ENCODE assay signal across 15 mouse cellular contexts in the genomic region with DNA sequence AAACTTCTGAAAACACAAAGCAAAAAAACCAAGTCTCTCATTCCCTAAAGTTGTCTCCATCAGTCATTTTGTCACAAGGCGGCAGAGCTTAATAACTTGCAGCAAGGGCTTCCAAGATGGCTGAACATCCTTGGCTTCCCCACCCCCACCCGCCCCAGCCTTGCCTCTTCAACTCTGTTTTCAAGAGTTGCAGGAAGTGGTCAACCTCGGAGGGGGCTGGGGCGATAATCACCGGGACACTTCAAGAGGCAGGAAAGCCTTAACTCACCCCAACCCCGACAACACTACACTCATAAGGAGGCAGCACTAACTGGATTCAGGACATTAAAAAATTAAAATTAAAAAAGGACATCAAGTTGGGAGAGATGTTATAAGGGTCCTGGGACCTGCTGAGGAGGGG.
A peak's percentile ranks its signal among the peaks of the same experiment; 100 is the strongest.
DNase-seq lines count a peak whose midpoint lies in the region; ATAC-seq and TF ChIP-seq lines count a peak whose summit lies in the region.
"Had no signal": no experiment of that assay in that cellular context is flagged by ENCODE, and none has a peak within 500 bp of the region (broad histone marks: within the 10 kb centered on the region; RNA-seq: fewer than 3 reads in every experiment).

No protein-coding gene starts in this region.

- peak; percentile 36 for DNase-seq in lung, postnatal 25 days (ENCODE audit: low spot score)
- DNase-seq in lung, postnatal 14 days = no peak
- peak; percentile 55 for DNase-seq in induced T-regulatory cell, adult 2 months (ENCODE audit: low read depth)
- DNase-seq in natural killer cell, adult 2 months (ENCODE audit: low spot score in 2 of 2) = peak; percentile 81 to 91
- DNase-seq in thymus, postnatal 4 days = peak; percentile 59
- DNase-seq in heart, adult 18-20 months = no peak
- no peak for DNase-seq in left cerebral cortex, adult 9 months (ENCODE audit: low spot score in 2 of 2)
- DNase-seq in midbrain, postnatal 0 days (ENCODE audit: low spot score) = no peak
- DNase-seq: cerebellum, postnatal 10 days; forebrain, postnatal 0 days; gastrocnemius, postnatal 36 days; right cerebral cortex, postnatal 25 days had no signal

- no peak for ATAC-seq in midbrain, postnatal 0 days (ENCODE audit: low FRiP score)
- ATAC-seq: forebrain, postnatal 0 days; midbrain, embryonic 13.5 days had no signal

- 80% methylated on average over 6 of the region's 6 CpGs for WGBS in midbrain, postnatal 0 days

- TF ChIP-seq CTCF in midbrain, postnatal 0 days (IDR thresholded peaks at IDR 0.05) = no peak

- H3K9me3 ChIP-seq in midbrain, postnatal 0 days (ENCODE audit: low read length) = no peaks in the 10 kb centered on the region
- H3K9me3 ChIP-seq: embryonic facial prominence, embryonic 15.5 days; midbrain, embryonic 13.5 days had no signal

- no peaks in the 10 kb centered on the region for H3K27me3 ChIP-seq in midbrain, postnatal 0 days (ENCODE audit: insufficient read depth, low read length)
- H3K27me3 ChIP-seq: embryonic facial prominence, embryonic 15.5 days; midbrain, embryonic 13.5 days had no signal

- no peak overlapping the region for H3K9ac ChIP-seq in midbrain, postnatal 0 days (replicated peaks; ENCODE audit: low read length, poor library complexity, severe bottlenecking)
- H3K9ac ChIP-seq: embryonic facial prominence, embryonic 15.5 days; forebrain, postnatal 0 days; midbrain, embryonic 13.5 days had no signal

- no peak overlapping the region for H3K4me3 ChIP-seq in midbrain, postnatal 0 days (ENCODE audit: low read depth, low read length)
- H3K4me3 ChIP-seq: embryonic facial prominence, embryonic 15.5 days; layer of hippocampus, adult 2 months; midbrain, embryonic 13.5 days had no signal

- H3K36me3 ChIP-seq in midbrain, postnatal 0 days (ENCODE audit: insufficient read depth, low read length) = peaks cover 8% of the 10 kb centered on the region
- H3K36me3 ChIP-seq: embryonic facial prominence, embryonic 15.5 days; midbrain, embryonic 13.5 days had no signal

- no peak overlapping the region for H3K27ac ChIP-seq in midbrain, postnatal 0 days (ENCODE audit: low read depth, low read length)
- H3K27ac ChIP-seq: embryonic facial prominence, embryonic 15.5 days; layer of hippocampus, adult 2 months; midbrain, embryonic 13.5 days had no signal

- no peak overlapping the region for H3K4me2 ChIP-seq in midbrain, postnatal 0 days (ENCODE audit: low read depth, low read length, poor library complexity, severe bottlenecking)
- H3K4me2 ChIP-seq: embryonic facial prominence, embryonic 15.5 days; midbrain, embryonic 13.5 days had no signal

- H3K4me1 ChIP-seq in midbrain, postnatal 0 days (ENCODE audit: insufficient read depth, low read length) = no peaks in the 10 kb centered on the region
- H3K4me1 ChIP-seq: embryonic facial prominence, embryonic 15.5 days; midbrain, embryonic 13.5 days had no signal

Comparison
In these comparisons a context has a peak if more than half of its experiments do, and no peak if none do; other contexts are left out.
1. DNase-seq: peak in lung, postnatal 25 days (single experiment), induced T-regulatory cell, adult 2 months (single experiment), natural killer cell, adult 2 months (2 of 2) and thymus, postnatal 4 days (single experiment); none in lung, postnatal 14 days (single experiment), heart, adult 18-20 months (0 of 2), left cerebral cortex, adult 9 months (0 of 2) and midbrain, postnatal 0 days (single experiment).